Mouse (Mus musculus): ENCODE data around the gene Rps26.

- no peak for TF ChIP-seq CTCF (IDR thresholded peaks at IDR 0.05; ENCODE audit: borderline replicate concordance, insufficient read depth, low read depth, low read length)
- no peak for TF ChIP-seq POLR2A (IDR thresholded peaks at IDR 0.05; ENCODE audit: borderline replicate concordance, insufficient read depth, low read length)
Measured at GRCm38 (mm10) chr10:128613154-128613440, 13.4 kb downstream of the Rps26 start.

All from cerebellum, adult 2 months (tissue).